Mouse (Mus musculus) CH12.LX (cell line): Measurements from ENCODE around the gene Aco2. TPM values are rescaled to one million over a fixed set of nuclear protein-coding genes. Genes with fewer than 3 reads are reported as not detected.

Experiments used
- DNase-seq: peaks from one replicate; pipeline ENCODE4 v3.0.0-alpha.2; 2013; ENCODE audit errors: extremely low read depth
- H3K27ac ChIP-seq: 2 replicates; pipeline ENCODE4 v1.5.1; 2012; ENCODE audit warnings: low read depth, mild to moderate bottlenecking, control low read depth, moderate library complexity; ENCODE audit not compliant: insufficient read depth
- H3K27me3 ChIP-seq: replicated peaks from 2 replicates; pipeline ENCODE3; 2012; ENCODE audit warnings: inconsistent platforms
- H3K36me3 ChIP-seq, 2 experiments: replicated peaks in 1 of 2; 2 replicates each; pipeline versions ENCODE3 to v1.6.1; 2012; ENCODE audit warnings: inconsistent platforms in 1 of 2, low read length in 1 of 2, mild to moderate bottlenecking in 1 of 2, mixed read lengths in 1 of 2, moderate library complexity in 1 of 2; ENCODE audit not compliant: control insufficient read depth in 1 of 2, insufficient read depth in 1 of 2
- H3K4me1 ChIP-seq, 2 experiments: 2 replicates each; pipeline ENCODE4 v1.6.1; 2012; ENCODE audit warnings: inconsistent platforms in 1 of 2, moderate library complexity in 1 of 2; ENCODE audit not compliant: insufficient read depth in 2 of 2, control insufficient read depth in 1 of 2
- H3K4me2 ChIP-seq: 2 replicates; pipeline ENCODE4 v1.6.1; 2012; ENCODE audit warnings: low read depth, mild to moderate bottlenecking, control low read depth; ENCODE audit not compliant: poor library complexity, insufficient read depth, severe bottlenecking
- H3K4me3 ChIP-seq, 3 experiments: fragments of 150-350 bp in 1 of 3; sonication (generic) in 1 of 3; replicated peaks in 1 of 3; 2 replicates each; pipeline versions ENCODE3 to v1.5.1; 2011 to 2012; ENCODE audit warnings: low read depth in 2 of 3, low read length in 2 of 3, mild to moderate bottlenecking in 2 of 3, moderate library complexity in 2 of 3, control low read depth in 1 of 3, improper control_type of control experiment in 1 of 3, inconsistent platforms in 1 of 3, mixed read lengths in 1 of 3; ENCODE audit not compliant: poor library complexity in 1 of 3
- H3K79me2 ChIP-seq: replicated peaks from 2 replicates; pipeline ENCODE4 v1.6.1; 2012; ENCODE audit warnings: mild to moderate bottlenecking, moderate library complexity; ENCODE audit not compliant: control insufficient read depth, poor library complexity, insufficient read depth, severe bottlenecking; ENCODE audit errors: extremely low read depth
- H3K9ac ChIP-seq: 2 replicates; pipeline ENCODE4 v1.6.1; 2012; ENCODE audit warnings: low read depth, mild to moderate bottlenecking, control low read depth, moderate library complexity; ENCODE audit not compliant: insufficient read depth
- H3K9me3 ChIP-seq: replicated peaks from 2 replicates; pipeline ENCODE3; 2012; ENCODE audit warnings: low read length, inconsistent platforms, mixed read lengths
- BHLHE40 ChIP-seq: IDR thresholded peaks from 2 replicates; pipeline ENCODE4 v1.6.1; 2011; ENCODE audit warnings: mild to moderate bottlenecking, low read depth, low read length, improper control_type of control experiment
- CHD1 ChIP-seq: IDR thresholded peaks from 2 replicates; pipeline ENCODE4 v1.6.1; 2012; ENCODE audit warnings: low read depth, low read length, improper control_type of control experiment, inconsistent platforms
- CTCF ChIP-seq, 2 experiments: IDR thresholded peaks in 1 of 2; conservative IDR thresholded peaks in 1 of 2; 2 replicates each; pipeline ENCODE4 v1.5.1; 2011 to 2012; ENCODE audit warnings: low read depth in 2 of 2, low read length in 2 of 2, improper control_type of control experiment in 1 of 2, inconsistent platforms in 1 of 2, mild to moderate bottlenecking in 1 of 2, moderate library complexity in 1 of 2
- ELF1 ChIP-seq: IDR thresholded peaks from 2 replicates; pipeline ENCODE4 v1.6.1; 2014; ENCODE audit warnings: low read depth, mild to moderate bottlenecking, inconsistent platforms, low read length, improper control_type of control experiment
- ETS1 ChIP-seq: conservative IDR thresholded peaks from 2 replicates; pipeline ENCODE4 v1.6.1; 2012; ENCODE audit warnings: low read depth, mild to moderate bottlenecking, inconsistent platforms, low read length, improper control_type of control experiment, moderate library complexity
- GABPA ChIP-seq: IDR thresholded peaks from 2 replicates; pipeline ENCODE4 v1.6.1; 2012; ENCODE audit warnings: low read depth, low read length, improper control_type of control experiment, inconsistent platforms; ENCODE audit not compliant: insufficient replicate concordance
- HCFC1 ChIP-seq: IDR thresholded peaks from 2 replicates; pipeline ENCODE4 v1.6.1; 2012; ENCODE audit warnings: low read depth, mild to moderate bottlenecking, inconsistent platforms, low read length, improper control_type of control experiment
- IRF4 ChIP-seq: IDR thresholded peaks from 2 replicates; pipeline ENCODE4 v1.6.1; 2014; ENCODE audit warnings: low read depth, mild to moderate bottlenecking, inconsistent platforms, low read length, improper control_type of control experiment
- JUN ChIP-seq: IDR thresholded peaks from 2 replicates; pipeline ENCODE4 v1.6.1; 2011; ENCODE audit warnings: low read depth, mild to moderate bottlenecking, low read length, improper control_type of control experiment, moderate library complexity; ENCODE audit not compliant: insufficient read depth
- JUND ChIP-seq: conservative IDR thresholded peaks from 2 replicates; pipeline ENCODE4 v1.6.1; 2011; ENCODE audit warnings: low read depth, low read length, improper control_type of control experiment
- KAT2A ChIP-seq: IDR thresholded peaks from 2 replicates; pipeline ENCODE4 v1.6.1; 2012; ENCODE audit warnings: low read length, improper control_type of control experiment, inconsistent platforms; ENCODE audit not compliant: insufficient replicate concordance
- MAFK ChIP-seq: IDR thresholded peaks from 2 replicates; pipeline ENCODE4 v1.6.1; 2011; ENCODE audit warnings: low read length, improper control_type of control experiment; ENCODE audit not compliant: insufficient replicate concordance
- MAX ChIP-seq: IDR thresholded peaks from 2 replicates; pipeline ENCODE4 v1.6.1; 2011; ENCODE audit warnings: low read length, improper control_type of control experiment
- MAZ ChIP-seq: IDR thresholded peaks from 2 replicates; pipeline ENCODE4 v1.6.1; 2012; ENCODE audit warnings: low read depth, mild to moderate bottlenecking, inconsistent platforms, low read length, improper control_type of control experiment, moderate library complexity
- MEF2A ChIP-seq: IDR thresholded peaks from 2 replicates; pipeline ENCODE4 v1.6.1; 2014; ENCODE audit warnings: low read depth, mild to moderate bottlenecking, inconsistent platforms, low read length, improper control_type of control experiment, borderline replicate concordance
- MYC ChIP-seq: IDR thresholded peaks from 2 replicates; pipeline ENCODE4 v1.6.1; 2011; ENCODE audit warnings: low read depth, mild to moderate bottlenecking, improper control_type of control experiment, low read length
- NELFE ChIP-seq: IDR thresholded peaks from 2 replicates; pipeline ENCODE4 v1.6.1; 2011; ENCODE audit warnings: low read depth, low read length, improper control_type of control experiment
- NRF1 ChIP-seq: IDR thresholded peaks from 2 replicates; pipeline ENCODE4 v1.6.1; 2014; ENCODE audit warnings: low read depth, mild to moderate bottlenecking, inconsistent platforms, low read length, improper control_type of control experiment, moderate library complexity
- POLR2A ChIP-seq: IDR thresholded peaks from 2 replicates; pipeline ENCODE4 v1.6.1; 2011; ENCODE audit warnings: low read depth, mild to moderate bottlenecking, improper control_type of control experiment, low read length
- POLR2AphosphoS2 ChIP-seq: IDR thresholded peaks from 2 replicates; pipeline ENCODE4 v1.6.1; 2011; ENCODE audit warnings: low read depth, low read length, improper control_type of control experiment
- RAD21 ChIP-seq: IDR thresholded peaks from 2 replicates; pipeline ENCODE4 v1.6.1; 2011; ENCODE audit warnings: low read depth, mild to moderate bottlenecking, low read length, improper control_type of control experiment, moderate library complexity
- RCOR1 ChIP-seq: conservative IDR thresholded peaks from 2 replicates; pipeline ENCODE4 v1.6.1; 2012; ENCODE audit warnings: low read depth, mild to moderate bottlenecking, inconsistent platforms, low read length, improper control_type of control experiment
- SIN3A ChIP-seq: IDR thresholded peaks from 2 replicates; pipeline ENCODE4 v1.6.1; 2012; ENCODE audit warnings: low read length, improper control_type of control experiment, inconsistent platforms
- SMC3 ChIP-seq: IDR thresholded peaks from 2 replicates; pipeline ENCODE4 v1.6.1; 2011; ENCODE audit warnings: low read depth, low read length, improper control_type of control experiment
- TCF12 ChIP-seq: IDR thresholded peaks from 2 replicates; pipeline ENCODE4 v1.6.1; 2014; ENCODE audit warnings: low read depth, mild to moderate bottlenecking, inconsistent platforms, low read length, improper control_type of control experiment
- USF1 ChIP-seq: IDR thresholded peaks from 2 replicates; pipeline ENCODE4 v1.6.1; 2014; ENCODE audit warnings: low read depth, mild to moderate bottlenecking, inconsistent platforms, low read length, improper control_type of control experiment
- USF2 ChIP-seq: conservative IDR thresholded peaks from 2 replicates; pipeline ENCODE4 v1.6.1; 2011; ENCODE audit warnings: low read depth, low read length, improper control_type of control experiment
- ZC3H11A ChIP-seq: IDR thresholded peaks from 2 replicates; pipeline ENCODE4 v1.6.1; 2012; ENCODE audit warnings: low read depth, mild to moderate bottlenecking, inconsistent platforms, low read length, improper control_type of control experiment
- ZKSCAN1 ChIP-seq: IDR thresholded peaks from 2 replicates; pipeline ENCODE4 v1.6.1; 2012; ENCODE audit warnings: low read depth, inconsistent platforms, low read length, improper control_type of control experiment, borderline replicate concordance
- ZNF384 ChIP-seq: IDR thresholded peaks from 2 replicates; pipeline ENCODE4 v1.6.1; 2012; ENCODE audit warnings: low read depth, low read length, improper control_type of control experiment, inconsistent platforms
- dilution Hi-C: fragments of 300-500 bp; cut with MboI; formaldehyde crosslinking; loops from 2 replicates; pipeline ENCODE4 v1.14.3; 2020; ENCODE audit warnings: low sequenced_read_pairs; ENCODE audit not compliant: extremely low pct_unique_long_range_greater_than_20kb, extremely low pct_ligation_motif_present
- in situ Hi-C: fragments of 300-500 bp; cut with MboI; formaldehyde crosslinking; loops from 3 replicates; pipeline ENCODE4 v1.14.3; 2019; ENCODE audit warnings: low sequenced_read_pairs, low pct_ligation_motif_present, low pct_unique_long_range_greater_than_20kb, mixed read lengths
- polyA plus RNA-seq: library from polyadenylated mRNA; unstranded; fragments of >175 nt; gene quantifications from 2 replicates; pipeline ENCODE4 v1.2.1, GENCODE M21; 2012; ENCODE audit warnings: low read depth; ENCODE audit not compliant: insufficient read length
- total RNA-seq, 2 experiments: library from RNA; depleted of rRNA; stranded (reverse); fragments of 300-350 nt in 1 of 2; fragments of >200 nt in 1 of 2; gene quantifications; 2 replicates each; pipeline ENCODE4 v1.2.3; 2012 to 2014

The Aco2 gene
- total and polyA plus RNA-seq, 3 experiments, result 150 to 205 (median 190) TPM

GRCm38 (mm10) chr15:81830530-81830929 lies 41.6 kb upstream of the Aco2 start:
- no peaks in the 10 kb centered on the region for H3K79me2 ChIP-seq
- H3K27me3 ChIP-seq, result no peaks in the 10 kb centered on the region
- TF ChIP-seq USF1 (no peak), ZNF384 (0 out of 2 replicates have a peak, but pooled peaks have one; percentile 13), SMC3 (no peak)
- no peak overlapping the region for H3K9ac ChIP-seq
- H3K27ac ChIP-seq, result no peak overlapping the region
- in situ Hi-C loops (loop anchor here (5.0 kb wide), 1 partner anchor 72 kb away; no protein-coding TSS in a partner anchor), dilution Hi-C loops (no loop called here)
- no peaks in the 10 kb centered on the region for H3K9me3 ChIP-seq
- no peak for DNase-seq
- no peak overlapping the region for H3K4me3 ChIP-seq
- no peak overlapping the region for H3K4me2 ChIP-seq
- H3K4me1 ChIP-seq, result peaks cover 21 to 55% of the 10 kb centered on the region in 2 experiments
- peaks cover 0 to 14% of the 10 kb centered on the region in 2 experiments for H3K36me3 ChIP-seq

GRCm38 (mm10) chr15:81831136-81831825 lies 40.8 kb upstream of the Aco2 start:
- H3K9me3 ChIP-seq, result no peaks in the 10 kb centered on the region
- H3K27ac ChIP-seq, result no peak overlapping the region
- no peaks in the 10 kb centered on the region for H3K79me2 ChIP-seq
- in situ Hi-C loops, result loop anchor here (5.0 kb wide), 1 partner anchor 71 kb away; no protein-coding TSS in a partner anchor
- peak; percentile 95 for DNase-seq
- no peaks in the 10 kb centered on the region for H3K27me3 ChIP-seq
- H3K36me3 ChIP-seq, result peaks cover 0 to 7% of the 10 kb centered on the region in 2 experiments
- dilution Hi-C loops, result no loop called here
- peak overlapping the region; percentile 24; the same call in 1 of the 2 replicates for H3K4me2 ChIP-seq
- H3K4me1 ChIP-seq, result peaks cover 21 to 57% of the 10 kb centered on the region in 2 experiments
- TF ChIP-seq JUND, result peak; percentile 51
- no peak for TF ChIP-seq USF1
- TF ChIP-seq USF2, result no peak
- no peak for TF ChIP-seq KAT2A
- peak; percentile 66; the same call in 1 of the 2 replicates for TF ChIP-seq TCF12
- no peak for TF ChIP-seq MAFK
- TF ChIP-seq ETS1, result no peak; the same call in 1 of the 2 replicates
- peak; percentile 80 for TF ChIP-seq MAX
- TF ChIP-seq BHLHE40, result peak; percentile 60
- TF ChIP-seq IRF4, result peak; percentile 77
- peak; percentile 93 for TF ChIP-seq SMC3
- no peak for TF ChIP-seq ZKSCAN1
- peak; percentile 77 for TF ChIP-seq SIN3A
- peak; percentile 69 to 99 for TF ChIP-seq CTCF (conservative IDR thresholded peaks at IDR 0.05 in 1 of 2, IDR thresholded peaks at IDR 0.05 in 1 of 2; ENCODE audit: low read depth in 2 of 2, low read length in 2 of 2)
- no peak for TF ChIP-seq POLR2A
- peak; percentile 70 for TF ChIP-seq ZC3H11A
- peak; percentile 60; the same call in 1 of the 2 replicates for TF ChIP-seq MEF2A
- TF ChIP-seq NRF1, result 0 out of 2 replicates have a peak, but pooled peaks have one; percentile 34
- no peak for TF ChIP-seq POLR2AphosphoS2
- TF ChIP-seq HCFC1, result peak; percentile 54
- TF ChIP-seq JUN, result no peak
- TF ChIP-seq RAD21, result peak; percentile 87
- peak; percentile 86 for TF ChIP-seq MYC
- TF ChIP-seq ELF1, result no peak; the same call in 1 of the 2 replicates
- peak; percentile 80 for TF ChIP-seq MAZ
- no peak for TF ChIP-seq CHD1
- no peak for TF ChIP-seq RCOR1
- TF ChIP-seq GABPA, result no peak
- TF ChIP-seq NELFE, result peak; percentile 70; the same call in 1 of the 2 replicates
- TF ChIP-seq, all 38 proteins: peak for 16
- Histone ChIP-seq H3K9ac (no peak overlapping the region), H3K4me3 (no peak overlapping the region)
